Mouse (Mus musculus) liver, adult 2 months (tissue): ENCODE results near the gene Plcb1. TPM values are rescaled to one million over a fixed set of nuclear protein-coding genes. Genes with fewer than 3 reads are reported as not detected.
A peak's percentile ranks its signal among the peaks of the same experiment; 100 is the strongest.

ENCODE experiments used
- DNase-seq: peaks from one replicate; pipeline ENCODE4 v3.0.0-alpha.2; 2011; ENCODE audit warnings: low read depth, low spot score; ENCODE audit errors: extremely low read depth
- H3K27ac ChIP-seq: fragments of 200-500 bp; replicated peaks from 2 replicates; pipeline ENCODE4 v1.5.1; 2012; ENCODE audit warnings: low read depth, mild to moderate bottlenecking, control low read depth, inconsistent platforms, low read length; ENCODE audit not compliant: insufficient read depth
- H3K27me3 ChIP-seq: fragments of 200-500 bp; 2 replicates; pipeline ENCODE4 v1.6.1; 2012; ENCODE audit warnings: mild to moderate bottlenecking, moderate library complexity, low read length, inconsistent platforms; ENCODE audit not compliant: control insufficient read depth, insufficient read depth
- H3K36me3 ChIP-seq: fragments of 200-500 bp; 2 replicates; pipeline ENCODE4 v1.6.1; 2012; ENCODE audit warnings: low read length, inconsistent platforms; ENCODE audit not compliant: control insufficient read depth, insufficient read depth
- H3K4me1 ChIP-seq: fragments of 200-500 bp; 2 replicates; pipeline ENCODE4 v1.6.1; 2011; ENCODE audit warnings: low read length; ENCODE audit not compliant: control insufficient read depth, insufficient read depth
- H3K4me3 ChIP-seq: fragments of 200-500 bp; 2 replicates; pipeline ENCODE4 v1.5.1; 2011; ENCODE audit warnings: low read depth, mild to moderate bottlenecking, control low read depth, low read length, moderate library complexity; ENCODE audit not compliant: insufficient read depth
- H3K79me2 ChIP-seq: fragments of 200-500 bp; 2 replicates; pipeline ENCODE4 v1.6.1; 2012; ENCODE audit warnings: inconsistent platforms, mild to moderate bottlenecking, low read length, moderate library complexity; ENCODE audit not compliant: control insufficient read depth, insufficient read depth
- H3K9ac ChIP-seq: fragments of 200-500 bp; 2 replicates; pipeline ENCODE4 v1.6.1; 2012; ENCODE audit warnings: low read depth, mild to moderate bottlenecking, control low read depth, inconsistent platforms, low read length
- CTCF ChIP-seq: fragments of 200-500 bp; IDR thresholded peaks from 2 replicates; pipeline ENCODE4 v1.5.1; 2011; ENCODE audit warnings: low read depth, low read length, control low read depth
- POLR2A ChIP-seq: fragments of 200-500 bp; IDR thresholded peaks from 2 replicates; pipeline ENCODE4 v1.6.1; 2011; ENCODE audit warnings: low read length, control low read depth; ENCODE audit not compliant: insufficient read depth; ENCODE audit errors: extremely low read depth
- WGBS: fragments of 180-500 bp; shearing (Covaris S2); methylation state at CpG from one replicate; pipeline ENCODE4 v1.1.7; 2018; 5-methylcytosine and 5-hydroxymethylcytosine counted together
- polyA plus RNA-seq: library from polyadenylated mRNA; depleted of rRNA; stranded (reverse); fragments of >200 nt; gene quantifications from 2 replicates; pipeline ENCODE4 v1.2.3, GENCODE M21; 2012
- total RNA-seq: library from RNA; depleted of rRNA; stranded (reverse); fragments of >200 nt; gene quantifications from 2 replicates; pipeline ENCODE4 v1.2.3, GENCODE M21; 2014

Gene Plcb1
- total and polyA plus RNA-seq, 2 experiments = 0.88 to 15.4 TPM

DNA sequence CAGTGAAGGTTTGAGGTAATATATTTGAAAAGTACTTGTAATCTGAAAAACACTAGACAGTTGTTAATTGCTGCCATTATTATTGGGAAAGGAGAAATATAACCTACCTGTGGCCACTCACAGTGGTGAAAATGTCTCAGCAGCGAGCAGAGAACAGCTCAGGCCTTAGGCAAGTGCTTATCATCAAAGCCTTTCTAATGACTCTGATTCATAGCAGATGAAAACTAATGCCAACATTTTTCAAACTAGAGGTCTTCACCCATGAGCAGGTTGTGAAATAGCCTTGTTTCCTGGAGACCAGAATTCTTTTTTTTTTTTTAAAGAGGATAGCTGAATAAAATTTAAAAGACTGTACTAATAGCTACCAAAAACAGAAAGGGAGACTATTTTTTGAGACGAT is 105.3 kb downstream of the Plcb1 start:
- H3K36me3 ChIP-seq = no peaks in the 10 kb centered on the region
- WGBS = 57% methylated on average over 2 of the region's 2 CpGs
- no peaks in the 10 kb centered on the region; the same call in 1 of the 2 replicates for H3K79me2 ChIP-seq
- H3K27me3 ChIP-seq = no peaks in the 10 kb centered on the region
- no peak overlapping the region for H3K27ac ChIP-seq
- no peaks in the 10 kb centered on the region for H3K4me1 ChIP-seq
- DNase-seq = peak; percentile 43
- H3K4me3 ChIP-seq = no peak overlapping the region
- TF ChIP-seq POLR2A = no peak
- TF ChIP-seq CTCF = no peak
- H3K9ac ChIP-seq = no peak overlapping the region

DNA sequence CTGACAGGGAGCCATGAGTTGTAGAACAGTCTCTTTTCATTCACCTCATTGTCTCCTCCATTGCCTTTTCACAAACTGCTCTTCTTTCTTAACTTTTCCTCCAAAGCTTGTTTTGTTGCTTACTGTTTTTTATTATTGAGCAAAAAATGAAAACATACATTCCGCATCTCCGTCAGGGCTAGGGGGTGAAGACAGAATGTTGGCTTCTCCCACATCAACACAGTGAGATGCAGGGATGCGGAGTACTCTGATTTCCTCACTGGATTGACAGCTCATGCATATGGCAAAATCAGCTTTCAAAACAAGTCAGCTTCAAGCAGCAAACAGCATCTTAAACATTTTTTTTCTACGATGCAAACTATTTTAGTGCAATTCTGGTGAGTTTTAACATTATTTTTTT is 108.9 kb downstream of the Plcb1 start:
- Histone ChIP-seq H3K4me3 (no peak overlapping the region), H3K4me1 (no peaks in the 10 kb centered on the region), H3K79me2 (peaks cover 4% of the 10 kb centered on the region; the same call in 1 of the 2 replicates), H3K9ac (no peak overlapping the region), H3K27me3 (no peaks in the 10 kb centered on the region), H3K27ac (no peak overlapping the region), H3K36me3 (no peaks in the 10 kb centered on the region)
- WGBS = 96% methylated on average over 4 of the region's 4 CpGs
- TF ChIP-seq POLR2A = no peak
- no peak for DNase-seq

DNA sequence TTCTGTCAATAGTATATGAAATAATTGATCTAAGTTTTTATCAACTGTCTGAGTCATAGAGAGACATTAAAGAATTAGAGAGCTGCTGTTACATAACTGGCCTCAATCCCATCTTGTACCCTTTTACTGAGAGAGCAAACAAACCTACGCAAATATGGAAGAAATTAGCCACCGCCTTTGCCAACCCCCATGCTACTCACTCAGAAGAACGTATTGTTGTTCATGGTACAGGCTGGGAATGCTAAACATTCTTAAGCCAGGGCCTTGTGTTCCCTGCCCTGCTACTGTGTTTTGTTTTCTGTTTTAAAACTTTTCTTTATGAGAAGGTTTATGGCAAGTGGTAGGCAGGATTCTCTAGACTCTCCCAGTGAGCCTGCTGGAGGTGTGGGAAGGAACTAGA is 110.3 kb downstream of the Plcb1 start:
- peaks cover 5% of the 10 kb centered on the region; the same call in 1 of the 2 replicates for H3K79me2 ChIP-seq
- no peak for TF ChIP-seq POLR2A
- TF ChIP-seq CTCF = no peak
- no peak overlapping the region for H3K9ac ChIP-seq
- H3K27me3 ChIP-seq = no peaks in the 10 kb centered on the region
- no peak for DNase-seq
- no peak overlapping the region for H3K4me3 ChIP-seq
- H3K4me1 ChIP-seq = no peaks in the 10 kb centered on the region
- no peak overlapping the region for H3K27ac ChIP-seq
- H3K36me3 ChIP-seq = no peaks in the 10 kb centered on the region
- 85% methylated on average over 3 of the region's 3 CpGs for WGBS

DNA sequence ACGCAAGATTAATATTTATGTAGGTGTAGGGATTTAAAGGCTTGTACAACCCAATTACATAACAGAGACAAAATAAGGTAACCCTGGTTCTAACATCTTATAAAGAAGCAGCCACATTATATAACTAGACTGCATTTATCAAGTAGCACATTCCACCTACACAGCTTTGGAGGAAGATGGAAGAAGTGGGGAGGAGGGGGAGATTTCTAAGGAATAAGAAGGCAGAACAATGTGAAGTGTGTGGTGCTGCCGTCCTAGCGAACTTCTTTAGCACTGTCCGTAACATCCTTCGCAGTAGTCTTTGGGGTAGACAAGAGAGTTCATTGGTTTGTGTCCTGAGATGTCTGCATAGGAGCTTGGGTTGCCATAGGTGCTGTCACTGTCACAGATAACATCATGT is 111.2 kb downstream of the Plcb1 start:
- no peaks in the 10 kb centered on the region for H3K27me3 ChIP-seq
- no peak overlapping the region for H3K9ac ChIP-seq
- H3K4me3 ChIP-seq = no peak overlapping the region
- no peaks in the 10 kb centered on the region for H3K36me3 ChIP-seq
- no peak for DNase-seq
- TF ChIP-seq POLR2A (no peak), CTCF (no peak)
- H3K4me1 ChIP-seq = no peaks in the 10 kb centered on the region
- WGBS = 96% methylated on average over 5 of the region's 5 CpGs
- no peak overlapping the region for H3K27ac ChIP-seq
- H3K79me2 ChIP-seq = peaks cover 9% of the 10 kb centered on the region; the same call in 1 of the 2 replicates

DNA sequence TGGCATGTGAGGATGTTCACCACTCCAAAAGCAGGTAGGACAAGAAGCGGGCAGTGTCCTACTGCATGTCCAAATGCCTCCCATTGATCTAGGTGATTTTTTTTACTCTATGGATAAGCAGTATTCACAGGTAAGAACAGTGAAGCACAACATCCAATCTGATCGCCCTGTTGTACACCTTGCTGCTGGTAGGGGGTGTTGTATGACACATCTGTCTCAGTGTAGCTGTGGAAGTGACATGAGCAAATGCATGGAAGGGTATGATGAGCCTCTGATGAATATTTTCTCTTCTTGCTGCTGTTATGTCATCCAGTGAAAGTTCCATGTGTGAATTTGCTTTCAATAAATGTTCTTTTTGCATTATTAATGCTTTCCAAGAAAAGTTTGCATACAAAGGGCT is 115.7 kb downstream of the Plcb1 start:
- H3K9ac ChIP-seq = no peak overlapping the region
- H3K27me3 ChIP-seq = no peaks in the 10 kb centered on the region
- no peaks in the 10 kb centered on the region for H3K36me3 ChIP-seq
- no peak overlapping the region for H3K4me3 ChIP-seq
- no peaks in the 10 kb centered on the region for H3K4me1 ChIP-seq
- TF ChIP-seq CTCF = no peak
- TF ChIP-seq POLR2A = no peak
- H3K27ac ChIP-seq = no peak overlapping the region
- DNase-seq = no peak
- H3K79me2 ChIP-seq = peaks cover 13% of the 10 kb centered on the region; the same call in 1 of the 2 replicates
- WGBS = 92% methylated on average over 2 of the region's 2 CpGs

DNA sequence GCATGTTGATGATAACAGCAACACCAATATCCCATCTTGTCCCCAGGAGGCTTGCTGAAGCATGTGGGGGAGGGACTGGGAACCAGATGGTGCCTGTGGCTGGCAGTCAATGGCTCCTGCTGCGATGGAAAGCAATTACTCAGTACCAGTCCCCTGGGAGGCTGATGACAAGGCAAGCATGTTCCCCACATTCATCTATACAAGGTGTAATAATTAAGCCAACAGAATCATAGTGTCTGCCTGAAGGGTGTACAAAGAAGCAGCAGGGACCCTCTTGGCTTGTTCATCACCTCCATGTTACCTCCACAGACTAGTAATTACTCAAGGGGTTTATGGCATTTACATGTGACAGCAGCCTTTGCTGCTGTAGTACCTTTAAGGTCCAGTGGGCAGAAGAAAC is 125.0 kb downstream of the Plcb1 start:
- no peak overlapping the region for H3K4me3 ChIP-seq
- TF ChIP-seq POLR2A (no peak), CTCF (no peak)
- WGBS = 85% methylated on average over 1 of the region's 1 CpGs
- no peaks in the 10 kb centered on the region for H3K4me1 ChIP-seq
- H3K27ac ChIP-seq = no peak overlapping the region
- no peaks in the 10 kb centered on the region for H3K27me3 ChIP-seq
- H3K79me2 ChIP-seq = peaks cover 17% of the 10 kb centered on the region; the same call in 1 of the 2 replicates
- no peak overlapping the region for H3K9ac ChIP-seq
- no peaks in the 10 kb centered on the region for H3K36me3 ChIP-seq
- DNase-seq = no peak
